Mouse (Mus musculus) natural killer cell, adult 2 months (primary cell): Measurements from ENCODE around the gene Itpr1.
A peak's percentile ranks its signal among the peaks of the same experiment; 100 is the strongest.

Experiments used
- DNase-seq, 2 experiments: peaks; one replicate each; pipeline ENCODE4 v3.0.0; 2022; ENCODE audit warnings: low spot score in 2 of 2

Gene Itpr1

GRCm38 (mm10) chr6:108390624-108391324 lies 177.9 kb downstream of the Itpr1 start:
- no peak for DNase-seq

- no peak for DNase-seq
Measured at GRCm38 (mm10) chr6:108393131-108393530, 180.2 kb downstream of the Itpr1 start.

GRCm38 (mm10) chr6:108397956-108398355 lies 185.1 kb downstream of the Itpr1 start:
- no peak for DNase-seq

- DNase-seq: no peak
Measured at GRCm38 (mm10) chr6:108401412-108401955, 188.6 kb downstream of the Itpr1 start.

- no peak for DNase-seq
Measured at GRCm38 (mm10) chr6:108404736-108405135, 191.8 kb downstream of the Itpr1 start.

GRCm38 (mm10) chr6:108408053-108408452 lies 195.2 kb downstream of the Itpr1 start:
- DNase-seq: peak; percentile 38 to 39

- no peak for DNase-seq
Measured at GRCm38 (mm10) chr6:108408726-108409125, 195.8 kb downstream of the Itpr1 start.

- DNase-seq: no peak
Measured at GRCm38 (mm10) chr6:108410771-108411170, 197.9 kb downstream of the Itpr1 start.

GRCm38 (mm10) chr6:108411201-108411600 lies 198.3 kb downstream of the Itpr1 start:
- DNase-seq: no peak

- no peak for DNase-seq
Measured at GRCm38 (mm10) chr6:108413006-108413405, 200.1 kb downstream of the Itpr1 start.

GRCm38 (mm10) chr6:108413593-108413992 lies 200.7 kb downstream of the Itpr1 start:
- DNase-seq: no peak

- DNase-seq: no peak
Measured at GRCm38 (mm10) chr6:108415847-108416246, 203.0 kb downstream of the Itpr1 start.

- DNase-seq: peak; percentile 41 to 46
Measured at GRCm38 (mm10) chr6:108417508-108417907, 204.6 kb downstream of the Itpr1 start.

- no peak for DNase-seq
Measured at GRCm38 (mm10) chr6:108418218-108418617, 205.3 kb downstream of the Itpr1 start.

- DNase-seq: no peak
Measured at GRCm38 (mm10) chr6:108424749-108425584, 212.1 kb downstream of the Itpr1 start.

GRCm38 (mm10) chr6:108426789-108427188 lies 213.9 kb downstream of the Itpr1 start:
- DNase-seq: peak; percentile 47 to 49

GRCm38 (mm10) chr6:108428383-108428782 lies 215.5 kb downstream of the Itpr1 start:
- no peak for DNase-seq

- no peak for DNase-seq
Measured at GRCm38 (mm10) chr6:108429950-108430349, 217.1 kb downstream of the Itpr1 start.

GRCm38 (mm10) chr6:108431193-108431592 lies 218.3 kb downstream of the Itpr1 start:
- no peak for DNase-seq

GRCm38 (mm10) chr6:108432836-108433235 lies 219.9 kb downstream of the Itpr1 start:
- DNase-seq: no peak

- DNase-seq: no peak
Measured at GRCm38 (mm10) chr6:108434816-108435215, 221.9 kb downstream of the Itpr1 start.

- no peak for DNase-seq
Measured at GRCm38 (mm10) chr6:108435467-108435866, 222.6 kb downstream of the Itpr1 start.

GRCm38 (mm10) chr6:108436608-108437007 lies 223.7 kb downstream of the Itpr1 start:
- DNase-seq: no peak
